Mouse (Mus musculus) gastrocnemius, postnatal 14 days (tissue): ENCODE measurements around the gene Src. TPM values are rescaled to one million over a fixed set of nuclear protein-coding genes. Genes with fewer than 3 reads are reported as not detected.
A peak's percentile ranks its signal among the peaks of the same experiment; 100 is the strongest.

Experiments used
- DNase-seq: peaks from one replicate; pipeline ENCODE4 v3.0.0; 2021; ENCODE audit warnings: mixed read lengths
- intact Hi-C: fragments of 180-260 bp; cut with DNase I; formaldehyde crosslinking; loops from one replicate; pipeline ENCODE4 v1.15.1; 2025; ENCODE audit warnings: low total_unique reads
- total RNA-seq, 2 experiments: library from RNA; stranded (reverse); gene quantifications; 2 replicates each; pipeline ENCODE4 v1.2.3; 2021

Src gene
- total RNA-seq, 2 experiments from 2014 or later, result 5.2 to 7.5 TPM

DNA sequence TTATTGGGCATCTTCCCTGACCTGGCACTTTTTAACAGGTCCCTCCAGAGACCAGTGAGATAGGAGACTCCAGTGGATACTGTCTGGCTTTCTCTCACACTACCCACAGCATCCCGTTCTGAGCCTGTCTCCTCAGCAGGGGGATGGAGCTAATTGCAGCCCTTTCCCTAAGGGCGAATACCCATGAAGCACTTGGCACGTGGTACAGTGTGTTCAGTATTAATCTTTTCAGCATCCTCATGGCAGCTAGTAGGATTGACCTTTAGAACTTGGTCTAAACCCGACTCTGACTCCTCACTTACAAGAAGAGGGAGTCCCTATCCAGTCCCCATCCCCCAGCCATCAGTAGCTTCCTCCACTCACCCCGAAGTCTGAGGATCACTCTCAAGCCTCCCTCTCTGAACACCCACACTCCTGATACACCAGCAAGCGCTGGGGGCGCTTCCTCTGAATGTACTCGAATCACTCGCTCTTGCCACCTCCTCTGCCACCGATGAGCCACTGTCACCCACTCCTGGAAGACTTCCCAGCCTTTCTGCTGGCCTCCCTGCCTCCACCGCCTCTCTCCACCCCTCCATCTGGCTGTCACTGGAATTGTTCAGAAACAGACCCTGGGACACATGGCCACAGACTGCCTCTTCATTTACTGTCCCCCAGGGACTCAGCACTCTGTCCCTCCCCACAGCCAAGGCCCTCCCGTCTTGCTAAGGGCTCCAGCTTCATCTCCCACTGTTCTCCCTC is 8.3 kb upstream of the Src start:
- intact Hi-C loops, result no loop called here
- no peak for DNase-seq

DNA sequence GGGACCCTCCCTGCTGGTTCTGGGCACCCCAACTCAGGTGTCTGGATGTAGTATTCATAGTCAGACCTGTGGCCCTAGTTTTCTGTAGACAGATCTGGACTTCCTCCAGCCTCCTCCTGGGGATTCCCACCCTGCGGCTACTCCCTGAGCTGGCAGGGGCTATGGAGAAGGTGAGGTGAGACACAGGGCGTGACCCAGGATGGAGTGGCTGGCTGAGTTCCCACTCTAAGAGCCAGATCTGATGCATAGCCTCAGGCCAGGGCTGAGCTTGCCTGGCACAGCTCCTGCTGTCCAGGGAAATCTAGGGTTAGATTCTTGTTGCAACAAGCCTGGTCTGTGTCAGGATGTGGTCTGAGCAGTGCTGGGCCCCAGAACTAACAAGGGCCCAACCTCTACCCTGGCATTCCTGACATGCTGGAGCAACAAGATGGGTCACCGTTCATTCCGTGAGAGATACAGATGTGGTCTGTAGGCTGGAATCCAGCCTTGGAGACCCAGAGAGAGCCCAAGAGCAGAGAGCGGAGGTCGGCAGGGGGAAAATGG is 7.0 kb upstream of the Src start:
- no peak for DNase-seq
- intact Hi-C loops, result no loop called here

DNA sequence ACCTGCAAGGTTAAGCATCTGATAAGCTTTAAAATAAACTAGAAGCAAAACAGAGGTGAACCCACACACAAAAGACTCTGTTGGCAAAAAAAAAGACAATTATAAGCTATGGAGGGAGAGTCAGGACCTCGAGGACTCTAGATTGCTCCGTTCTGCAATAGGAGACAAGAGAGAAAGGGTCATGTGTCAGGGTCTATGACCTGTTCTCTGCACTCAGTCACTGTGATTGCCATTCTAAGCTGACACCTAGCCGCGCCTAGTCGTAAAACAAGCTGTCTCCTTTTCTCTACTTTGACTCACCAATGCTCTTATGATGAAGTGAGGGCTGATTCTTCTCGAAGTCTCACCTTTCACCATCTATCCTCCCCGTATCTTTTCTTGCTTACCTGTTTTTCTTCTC is 5.7 kb upstream of the Src start:
- DNase-seq, result no peak
- intact Hi-C loops, result no loop called here

DNA sequence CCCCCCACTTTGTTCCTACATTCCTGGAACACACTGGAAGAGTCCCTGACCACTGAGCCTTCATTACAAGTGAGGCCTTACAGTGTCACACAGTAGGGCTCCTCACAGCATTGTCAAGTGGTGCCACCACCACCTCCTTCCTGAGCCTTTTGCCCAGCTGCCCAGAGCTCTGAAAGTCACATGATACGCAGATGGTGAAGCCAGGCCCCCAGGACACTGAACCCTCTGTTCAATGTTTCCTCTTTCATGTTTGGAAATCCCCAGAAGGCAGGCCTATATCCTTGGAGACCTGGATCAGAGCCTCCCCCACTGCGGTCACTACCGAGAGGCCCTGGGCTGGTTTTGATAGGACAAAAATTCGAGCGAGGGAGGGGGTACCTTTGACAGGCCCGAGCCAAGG is 1.0 kb upstream of the Src start:
- DNase-seq, result no peak
- intact Hi-C loops, result no loop called here

DNA sequence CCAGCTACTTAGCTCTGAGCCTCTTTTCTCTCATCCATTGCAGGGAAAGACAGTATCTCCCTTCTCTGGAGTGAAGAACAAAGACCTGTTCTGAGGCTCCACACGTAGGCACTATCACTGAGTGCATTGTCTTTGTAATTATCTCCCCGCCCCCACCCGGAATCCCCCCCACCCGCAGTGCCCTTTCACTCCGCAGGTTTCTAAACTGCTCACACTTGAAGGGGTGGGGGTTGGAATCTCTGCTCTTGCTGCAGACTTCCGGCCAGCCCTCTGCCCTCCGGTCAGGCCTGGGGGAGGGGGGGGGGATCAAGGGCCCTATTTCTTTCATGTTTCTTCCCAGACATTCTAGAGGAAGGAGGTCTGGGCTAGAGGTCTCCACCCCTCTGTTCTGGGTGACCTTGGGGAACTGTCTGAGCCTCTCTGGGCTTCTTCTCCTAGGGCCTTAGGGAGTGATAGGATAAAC is 396 bp downstream of the Src start:
- DNase-seq, result no peak
- intact Hi-C loops, result no loop called here

DNA sequence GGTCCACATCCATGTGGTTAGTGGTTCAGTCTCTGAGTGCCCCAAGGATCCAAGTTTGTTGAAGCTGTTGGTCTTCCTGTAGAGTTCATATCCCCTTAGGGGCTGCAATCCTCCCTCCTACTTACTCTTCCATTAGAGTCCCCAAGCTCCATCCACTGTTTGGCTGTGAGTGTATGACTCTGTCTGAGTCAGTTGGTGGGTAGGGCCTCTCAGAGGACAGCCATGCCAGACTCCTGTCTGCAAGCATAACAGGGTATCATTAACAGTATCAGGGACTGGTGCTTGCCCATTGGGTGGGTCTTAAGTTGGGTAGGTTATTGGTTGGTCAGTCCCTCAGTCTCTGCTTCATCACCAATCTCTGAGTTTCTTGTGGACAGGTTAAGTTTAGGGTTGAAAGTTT is 1.3 kb downstream of the Src start:
- intact Hi-C loops, result no loop called here
- DNase-seq, result no peak

DNA sequence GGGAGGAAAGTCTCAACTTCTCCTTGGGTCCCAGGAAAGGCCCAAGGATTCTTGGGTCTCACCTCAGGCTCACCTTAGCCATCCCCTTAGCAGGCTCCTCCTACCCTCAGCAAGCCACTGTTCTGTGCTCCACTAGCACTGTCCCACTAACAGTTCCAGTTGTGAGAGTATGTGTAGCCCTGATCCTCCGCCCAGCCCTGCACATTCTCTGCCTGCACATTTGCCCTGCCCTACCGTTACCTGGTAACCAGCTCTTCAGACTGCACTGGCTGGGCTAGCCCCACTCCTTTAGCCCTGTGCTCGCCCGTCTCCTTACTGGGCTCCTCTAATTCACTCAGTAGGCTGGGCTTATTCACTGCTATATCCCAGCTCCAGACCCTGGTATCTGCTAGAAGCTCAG is 2.2 kb downstream of the Src start:
- no peak for DNase-seq
- intact Hi-C loops, result no loop called here

DNA sequence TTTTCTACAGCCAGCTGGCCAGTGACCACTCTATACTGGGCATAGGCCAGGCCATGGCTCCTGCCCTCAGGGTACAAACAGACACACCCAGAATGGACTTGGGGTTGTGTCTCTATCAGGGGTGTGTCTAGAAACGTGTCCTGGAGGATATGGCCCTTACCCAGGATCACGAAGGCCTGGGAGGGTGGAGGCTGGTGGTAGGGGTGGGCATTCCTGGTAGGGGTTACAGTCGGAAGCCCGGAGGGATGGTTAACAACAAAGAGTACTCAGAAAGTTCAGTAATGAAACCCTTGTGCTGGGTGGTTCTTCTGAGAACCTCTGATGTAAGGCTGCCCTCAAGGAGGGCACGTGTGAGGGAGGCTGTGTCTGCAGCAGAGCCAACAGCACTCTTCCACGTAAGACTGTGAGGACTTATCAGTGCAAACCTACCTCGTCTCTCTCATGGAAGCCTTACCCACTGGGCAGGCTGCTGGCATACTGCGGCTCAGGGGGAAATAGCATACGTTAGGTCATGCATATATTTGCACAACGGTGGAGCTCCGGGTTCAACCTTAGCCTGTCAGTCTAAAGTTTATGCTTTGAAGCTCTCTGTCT is 3.9 kb downstream of the Src start:
- DNase-seq, result no peak
- intact Hi-C loops, result no loop called here

DNA sequence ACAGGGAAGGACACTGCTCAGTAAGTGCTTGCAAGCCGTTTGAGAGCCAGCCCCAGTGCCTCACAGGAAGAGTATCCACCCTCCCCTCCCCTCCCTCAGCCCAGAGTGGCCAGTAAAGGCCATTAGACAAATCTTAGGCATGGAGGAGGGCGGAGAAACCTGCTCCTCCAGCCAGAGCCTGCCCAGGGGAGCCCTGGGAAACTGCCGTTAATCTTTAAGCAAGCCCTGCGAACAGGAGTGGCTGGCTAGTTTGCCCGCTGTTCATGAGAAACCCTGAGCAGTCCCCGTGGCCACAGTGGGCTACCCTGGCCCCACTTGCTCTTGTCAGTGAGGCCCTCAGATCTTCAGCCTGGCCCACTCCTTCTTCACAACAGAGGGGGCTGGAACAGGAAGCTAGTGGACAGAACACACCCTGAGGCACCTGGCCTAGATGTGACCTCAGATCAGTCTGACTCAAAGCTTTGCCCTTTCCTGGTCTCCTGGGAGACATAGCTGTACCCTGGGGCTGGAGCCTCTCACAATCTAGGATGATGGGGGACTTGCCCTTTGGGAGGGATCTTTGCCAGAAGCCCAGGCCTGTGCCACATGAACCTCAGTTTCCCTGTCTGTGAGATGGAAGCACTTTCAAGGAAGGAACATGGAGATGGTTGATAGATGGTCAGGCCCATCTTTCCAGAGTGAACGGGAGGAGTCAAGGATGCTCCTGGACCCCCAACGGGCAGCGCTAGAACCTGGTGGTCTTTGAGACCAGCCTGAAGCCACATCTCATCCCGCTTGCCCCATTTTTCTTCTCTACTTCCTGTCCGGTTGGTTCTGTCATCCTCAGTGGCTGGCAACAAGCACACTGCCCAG is 4.8 kb downstream of the Src start:
- peak; percentile 55 for DNase-seq
- intact Hi-C loops, result no loop called here

DNA sequence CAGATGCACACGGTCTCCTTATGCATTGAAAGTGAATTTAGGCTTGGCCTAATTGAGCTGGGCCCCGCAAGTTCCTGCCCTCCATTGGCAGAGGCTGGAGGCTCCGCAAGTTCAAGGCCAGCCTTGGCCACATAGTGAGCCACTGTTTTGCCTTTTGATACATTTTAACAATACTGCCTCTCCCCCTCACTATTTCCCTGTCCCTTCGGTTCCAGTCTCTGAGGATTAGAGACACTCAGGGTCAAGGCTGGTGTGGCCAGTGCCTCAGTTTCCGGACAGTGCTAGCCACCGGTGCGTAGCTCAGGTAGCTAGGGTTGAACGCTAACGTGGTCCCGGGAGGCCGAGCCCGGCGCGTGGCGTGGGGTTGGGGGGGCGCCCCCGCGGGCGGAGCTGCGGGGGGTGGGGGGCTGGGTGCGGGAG is 5.5 kb downstream of the Src start:
- no peak for DNase-seq
- intact Hi-C loops, result no loop called here

DNA sequence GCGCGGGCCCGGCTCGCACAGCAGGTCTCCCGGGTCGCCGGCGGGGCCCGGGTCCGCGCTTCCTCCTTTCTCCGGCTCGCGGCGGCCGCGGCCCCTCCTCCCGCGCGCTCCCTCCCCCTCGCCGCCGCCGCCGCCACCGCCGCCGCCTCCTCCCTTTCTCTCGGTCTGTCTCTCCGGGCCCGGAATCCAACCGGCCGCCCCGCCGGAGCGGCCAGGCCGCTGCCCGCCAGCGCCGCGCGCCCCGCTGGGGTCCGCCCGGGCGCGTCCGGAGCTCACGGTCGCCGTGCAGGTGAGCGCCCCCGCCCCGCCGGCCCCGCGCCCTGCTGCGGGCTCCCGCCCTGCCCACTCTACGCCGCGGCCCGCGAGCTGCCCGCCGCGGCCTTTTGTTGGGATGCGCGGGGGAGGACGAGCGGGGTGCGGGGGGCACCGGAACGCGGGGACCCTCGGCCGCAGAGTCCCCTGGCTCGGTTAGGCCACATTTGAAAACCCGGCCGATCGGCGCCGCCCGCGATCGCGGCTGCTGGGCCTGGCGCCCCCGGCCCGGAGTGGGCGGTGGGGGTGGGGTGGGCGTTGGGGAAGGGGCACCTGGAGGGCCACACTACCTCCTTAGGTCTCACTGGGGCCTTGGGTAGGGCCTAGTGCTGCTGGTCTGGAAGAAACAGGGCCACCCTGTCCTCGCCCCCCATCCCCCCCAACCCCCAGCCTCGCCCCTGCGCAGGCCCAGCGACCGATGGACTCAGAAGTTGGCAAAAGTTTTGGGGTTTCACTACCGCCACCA is 6.1 kb downstream of the Src start:
- DNase-seq, result peak; percentile 60
- intact Hi-C loops, result no loop called here

DNA sequence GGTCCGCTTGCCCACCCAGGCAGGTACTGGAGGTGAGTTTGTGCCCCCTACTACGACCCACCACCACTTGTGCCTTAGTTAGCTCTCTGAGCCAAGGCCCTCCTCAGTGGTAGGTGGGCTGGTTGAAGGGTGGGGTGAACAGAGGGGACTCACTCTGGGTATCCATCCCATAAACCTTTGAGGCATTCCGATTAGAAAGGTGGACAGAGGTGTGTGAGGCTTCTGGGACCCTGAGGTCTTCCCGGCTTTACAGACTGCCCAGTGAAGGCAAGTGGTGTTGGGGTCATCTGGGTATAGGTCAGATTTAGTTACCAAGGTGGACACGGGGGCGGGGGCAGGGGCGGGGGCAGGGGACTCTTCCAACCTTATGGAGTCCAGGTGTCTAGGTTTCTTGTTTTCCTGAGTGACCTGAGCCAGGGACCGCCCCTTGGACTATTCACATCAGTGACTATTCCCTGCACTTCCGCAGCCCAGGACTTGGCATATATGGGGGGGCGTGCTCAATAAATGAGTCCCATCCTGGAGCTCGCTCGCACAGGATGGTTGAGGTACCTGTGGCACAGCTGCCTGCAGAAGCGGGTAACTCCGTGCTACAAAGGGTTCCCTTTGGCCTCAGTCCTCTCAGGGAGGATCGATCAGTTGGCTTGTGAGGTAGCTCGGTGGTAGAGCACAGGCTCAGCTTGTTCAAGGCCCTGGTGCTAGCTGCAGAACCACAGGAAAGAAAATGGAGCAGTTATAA is 6.8 kb downstream of the Src start:
- intact Hi-C loops, result no loop called here

DNA sequence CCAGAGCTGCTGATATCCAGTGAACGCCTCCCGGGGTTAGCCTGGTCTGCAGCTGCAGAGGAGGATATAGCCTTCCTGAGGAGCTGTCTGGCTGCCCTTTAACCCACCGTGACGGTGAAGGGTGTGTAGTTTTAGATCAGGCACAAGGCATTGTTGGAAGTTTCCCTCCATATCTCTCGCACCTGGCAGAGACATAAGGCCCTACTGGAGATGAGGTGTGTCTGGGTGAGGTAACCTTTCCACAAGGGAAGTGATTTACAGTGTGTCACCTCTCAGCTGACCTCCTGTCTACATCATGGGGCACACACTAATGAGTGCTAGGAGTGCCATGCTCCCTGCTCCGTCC is 7.4 kb downstream of the Src start:
- intact Hi-C loops, result no loop called here
- DNase-seq, result no peak

More for the DNA sequence above, 6.8 kb downstream of the Src start:
- no peak for DNase-seq

DNA sequence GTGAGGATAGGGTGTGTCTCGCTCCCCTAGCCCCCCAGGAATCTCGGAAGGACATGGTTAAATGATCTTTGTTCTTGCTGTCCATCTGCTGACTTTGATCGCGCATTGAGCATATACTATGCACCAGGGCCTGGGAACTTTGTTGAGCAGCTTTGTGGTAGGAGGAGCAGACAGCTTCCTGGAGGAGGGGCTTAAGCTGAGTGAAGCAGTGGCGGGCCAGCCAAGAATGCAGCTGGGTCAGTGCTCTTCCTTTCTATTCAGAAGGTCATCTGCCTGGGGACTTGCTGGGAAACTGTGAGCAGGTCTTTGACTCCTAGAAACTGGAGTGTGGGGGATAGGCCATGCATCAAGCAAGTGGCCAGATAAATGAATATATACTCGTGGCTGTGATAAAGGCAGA is 7.9 kb downstream of the Src start:
- no peak for DNase-seq
- intact Hi-C loops, result no loop called here

DNA sequence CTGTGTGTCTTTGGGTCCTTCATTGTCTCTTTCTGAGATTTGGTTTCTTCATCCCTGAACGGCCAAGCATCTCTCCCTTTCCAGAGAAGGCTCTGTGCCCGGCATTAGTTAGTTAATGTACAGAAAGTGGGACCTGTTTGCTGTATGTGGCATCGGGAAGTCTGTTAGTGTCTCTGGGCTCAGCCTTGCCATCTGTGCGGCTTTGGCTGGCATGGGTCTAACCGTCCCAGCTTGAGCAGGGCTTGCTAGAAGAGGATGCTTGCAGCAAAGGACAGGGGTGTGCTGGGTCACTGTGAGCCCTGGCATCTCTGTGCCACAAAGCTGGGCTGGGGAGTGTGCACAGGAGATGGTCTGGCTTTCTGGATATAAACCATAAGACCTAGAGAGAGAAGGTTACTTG is 8.9 kb downstream of the Src start:
- intact Hi-C loops, result no loop called here
- no peak for DNase-seq

DNA sequence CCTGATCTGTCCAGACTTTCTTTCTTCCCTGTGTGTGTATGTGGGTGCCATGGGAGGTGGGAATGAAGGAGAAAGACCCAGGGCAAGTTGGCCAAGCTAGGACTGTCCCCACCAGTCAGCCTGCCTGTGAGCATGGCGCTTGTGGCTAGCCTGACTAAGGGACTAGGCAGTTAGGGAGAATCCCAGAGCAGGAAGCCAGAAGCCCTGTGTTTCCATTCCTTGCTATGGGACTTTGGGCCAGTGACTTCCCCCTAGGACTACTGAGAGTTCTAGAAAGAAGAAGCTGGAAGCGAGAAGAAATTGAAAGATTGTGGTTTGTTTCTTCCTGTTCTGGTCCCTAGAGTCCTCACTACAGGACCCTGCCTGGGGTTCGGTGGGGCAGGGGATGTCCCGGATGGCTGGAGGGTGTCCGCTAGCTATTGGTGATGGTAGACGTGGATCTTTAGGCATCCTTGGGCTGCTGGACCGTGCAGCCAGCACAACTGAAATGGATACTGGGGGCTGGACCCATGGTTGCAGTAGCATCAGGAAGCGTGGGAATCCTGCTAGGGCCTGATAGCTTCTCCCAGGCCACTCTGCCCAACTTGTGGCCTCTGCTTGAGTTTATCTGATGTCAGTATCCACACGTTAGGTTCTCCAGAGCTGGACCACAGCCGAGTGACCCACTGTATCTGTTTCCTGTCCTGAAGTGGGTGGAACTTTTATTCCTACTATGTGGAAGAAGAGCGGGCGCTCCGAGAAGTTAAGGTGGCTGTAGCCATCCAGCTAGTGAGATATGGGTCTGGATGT is 10.3 kb downstream of the Src start:
- intact Hi-C loops, result no loop called here
- DNase-seq, result no peak

DNA sequence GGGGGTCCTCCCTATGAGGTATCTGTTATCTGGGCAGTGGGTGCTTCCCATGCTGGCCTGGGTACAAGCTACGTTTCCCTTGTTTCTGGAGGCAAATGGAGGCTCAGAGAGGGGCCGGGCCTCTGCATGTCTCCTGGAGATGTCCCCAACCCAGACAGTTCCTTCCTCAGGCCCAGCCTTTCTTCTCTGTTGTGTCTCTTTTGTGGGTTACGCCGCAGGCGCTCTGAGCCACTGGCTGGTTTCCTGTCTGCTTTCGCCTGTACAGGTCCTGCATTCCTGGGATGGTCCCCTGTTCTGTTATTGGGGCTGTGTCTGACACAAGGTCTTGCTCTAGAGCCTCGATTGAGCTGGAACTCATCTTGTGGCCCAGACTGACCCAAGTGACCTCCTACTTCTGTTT is 11.5 kb downstream of the Src start:
- DNase-seq, result no peak
- intact Hi-C loops, result no loop called here

DNA sequence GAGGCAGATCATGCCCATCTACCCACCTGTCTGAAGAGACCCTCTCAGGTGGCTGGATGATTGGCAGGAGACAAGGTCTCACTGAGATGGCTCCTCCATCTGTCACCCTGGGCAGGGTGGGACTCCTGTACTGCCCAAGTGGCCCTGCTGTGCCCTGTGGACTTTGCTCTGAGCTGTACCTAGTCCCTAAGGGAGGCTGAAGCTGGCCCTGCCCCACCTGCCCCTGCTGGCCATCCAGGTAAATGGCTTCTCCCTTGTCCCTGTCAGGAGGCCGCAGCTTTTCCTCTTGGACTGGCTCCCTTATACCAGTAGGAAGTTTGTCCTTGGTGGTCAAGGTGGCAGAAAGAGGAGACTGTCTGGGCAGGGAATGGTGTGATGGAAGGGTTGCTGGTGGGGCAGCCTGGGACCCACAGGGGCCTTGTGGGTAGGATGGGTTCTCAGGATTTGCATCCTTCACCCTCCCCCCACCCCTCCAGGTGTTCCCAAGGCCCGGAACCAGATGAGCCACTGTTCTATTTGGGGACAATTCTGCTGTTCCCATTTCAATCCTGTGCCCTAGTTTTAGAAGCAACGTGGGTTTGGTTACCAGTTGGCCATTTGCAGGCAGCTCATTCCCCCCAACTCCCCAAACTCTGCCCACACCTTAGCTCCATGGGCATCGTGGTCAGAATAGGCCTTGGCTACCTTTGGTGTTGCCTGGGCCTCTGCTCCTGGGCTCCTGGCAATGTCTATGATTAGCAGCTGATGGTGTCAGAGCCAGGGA is 12.6 kb downstream of the Src start:
- no peak for DNase-seq
- intact Hi-C loops, result no loop called here
